Mouse (Mus musculus) CH12.LX (cell line): Measurements from ENCODE around the gene Cntrl. TPM values are rescaled to one million over a fixed set of nuclear protein-coding genes. Genes with fewer than 3 reads are reported as not detected.
A peak's percentile ranks its signal among the peaks of the same experiment; 100 is the strongest.

Experiments used
- DNase-seq: peaks from one replicate; pipeline ENCODE4 v3.0.0-alpha.2; 2013; ENCODE audit errors: extremely low read depth
- H3K27ac ChIP-seq: 2 replicates; pipeline ENCODE4 v1.5.1; 2012; ENCODE audit warnings: low read depth, mild to moderate bottlenecking, control low read depth, moderate library complexity; ENCODE audit not compliant: insufficient read depth
- H3K27me3 ChIP-seq: replicated peaks from 2 replicates; pipeline ENCODE3; 2012; ENCODE audit warnings: inconsistent platforms
- H3K36me3 ChIP-seq, 2 experiments: replicated peaks in 1 of 2; 2 replicates each; pipeline versions ENCODE3 to v1.6.1; 2012; ENCODE audit warnings: inconsistent platforms in 1 of 2, low read length in 1 of 2, mild to moderate bottlenecking in 1 of 2, mixed read lengths in 1 of 2, moderate library complexity in 1 of 2; ENCODE audit not compliant: control insufficient read depth in 1 of 2, insufficient read depth in 1 of 2
- H3K4me1 ChIP-seq, 2 experiments: 2 replicates each; pipeline ENCODE4 v1.6.1; 2012; ENCODE audit warnings: inconsistent platforms in 1 of 2, moderate library complexity in 1 of 2; ENCODE audit not compliant: insufficient read depth in 2 of 2, control insufficient read depth in 1 of 2
- H3K4me2 ChIP-seq: 2 replicates; pipeline ENCODE4 v1.6.1; 2012; ENCODE audit warnings: low read depth, mild to moderate bottlenecking, control low read depth; ENCODE audit not compliant: poor library complexity, insufficient read depth, severe bottlenecking
- H3K4me3 ChIP-seq, 3 experiments: fragments of 150-350 bp in 1 of 3; sonication (generic) in 1 of 3; replicated peaks in 1 of 3; 2 replicates each; pipeline versions ENCODE3 to v1.5.1; 2011 to 2012; ENCODE audit warnings: low read depth in 2 of 3, low read length in 2 of 3, mild to moderate bottlenecking in 2 of 3, moderate library complexity in 2 of 3, control low read depth in 1 of 3, improper control_type of control experiment in 1 of 3, inconsistent platforms in 1 of 3, mixed read lengths in 1 of 3; ENCODE audit not compliant: poor library complexity in 1 of 3
- H3K79me2 ChIP-seq: replicated peaks from 2 replicates; pipeline ENCODE4 v1.6.1; 2012; ENCODE audit warnings: mild to moderate bottlenecking, moderate library complexity; ENCODE audit not compliant: control insufficient read depth, poor library complexity, insufficient read depth, severe bottlenecking; ENCODE audit errors: extremely low read depth
- H3K9ac ChIP-seq: 2 replicates; pipeline ENCODE4 v1.6.1; 2012; ENCODE audit warnings: low read depth, mild to moderate bottlenecking, control low read depth, moderate library complexity; ENCODE audit not compliant: insufficient read depth
- H3K9me3 ChIP-seq: replicated peaks from 2 replicates; pipeline ENCODE3; 2012; ENCODE audit warnings: low read length, inconsistent platforms, mixed read lengths
- CHD1 ChIP-seq: IDR thresholded peaks from 2 replicates; pipeline ENCODE4 v1.6.1; 2012; ENCODE audit warnings: low read depth, low read length, improper control_type of control experiment, inconsistent platforms
- CTCF ChIP-seq, 2 experiments: IDR thresholded peaks in 1 of 2; conservative IDR thresholded peaks in 1 of 2; 2 replicates each; pipeline ENCODE4 v1.5.1; 2011 to 2012; ENCODE audit warnings: low read depth in 2 of 2, low read length in 2 of 2, improper control_type of control experiment in 1 of 2, inconsistent platforms in 1 of 2, mild to moderate bottlenecking in 1 of 2, moderate library complexity in 1 of 2
- ELF1 ChIP-seq: IDR thresholded peaks from 2 replicates; pipeline ENCODE4 v1.6.1; 2014; ENCODE audit warnings: low read depth, mild to moderate bottlenecking, inconsistent platforms, low read length, improper control_type of control experiment
- EP300 ChIP-seq: IDR thresholded peaks from 2 replicates; pipeline ENCODE4 v1.6.1; 2011; ENCODE audit warnings: low read length, improper control_type of control experiment
- ETS1 ChIP-seq: conservative IDR thresholded peaks from 2 replicates; pipeline ENCODE4 v1.6.1; 2012; ENCODE audit warnings: low read depth, mild to moderate bottlenecking, inconsistent platforms, low read length, improper control_type of control experiment, moderate library complexity
- JUN ChIP-seq: IDR thresholded peaks from 2 replicates; pipeline ENCODE4 v1.6.1; 2011; ENCODE audit warnings: low read depth, mild to moderate bottlenecking, low read length, improper control_type of control experiment, moderate library complexity; ENCODE audit not compliant: insufficient read depth
- KAT2A ChIP-seq: IDR thresholded peaks from 2 replicates; pipeline ENCODE4 v1.6.1; 2012; ENCODE audit warnings: low read length, improper control_type of control experiment, inconsistent platforms; ENCODE audit not compliant: insufficient replicate concordance
- MAFK ChIP-seq: IDR thresholded peaks from 2 replicates; pipeline ENCODE4 v1.6.1; 2011; ENCODE audit warnings: low read length, improper control_type of control experiment; ENCODE audit not compliant: insufficient replicate concordance
- MYC ChIP-seq: IDR thresholded peaks from 2 replicates; pipeline ENCODE4 v1.6.1; 2011; ENCODE audit warnings: low read depth, mild to moderate bottlenecking, improper control_type of control experiment, low read length
- PAX5 ChIP-seq: IDR thresholded peaks from 2 replicates; pipeline ENCODE4 v1.6.1; 2012; ENCODE audit warnings: low read length, inconsistent platforms, mixed read lengths
- POLR2A ChIP-seq: IDR thresholded peaks from 2 replicates; pipeline ENCODE4 v1.6.1; 2011; ENCODE audit warnings: low read depth, mild to moderate bottlenecking, improper control_type of control experiment, low read length
- POLR2AphosphoS2 ChIP-seq: IDR thresholded peaks from 2 replicates; pipeline ENCODE4 v1.6.1; 2011; ENCODE audit warnings: low read depth, low read length, improper control_type of control experiment
- RAD21 ChIP-seq: IDR thresholded peaks from 2 replicates; pipeline ENCODE4 v1.6.1; 2011; ENCODE audit warnings: low read depth, mild to moderate bottlenecking, low read length, improper control_type of control experiment, moderate library complexity
- SMC3 ChIP-seq: IDR thresholded peaks from 2 replicates; pipeline ENCODE4 v1.6.1; 2011; ENCODE audit warnings: low read depth, low read length, improper control_type of control experiment
- USF2 ChIP-seq: conservative IDR thresholded peaks from 2 replicates; pipeline ENCODE4 v1.6.1; 2011; ENCODE audit warnings: low read depth, low read length, improper control_type of control experiment
- ZKSCAN1 ChIP-seq: IDR thresholded peaks from 2 replicates; pipeline ENCODE4 v1.6.1; 2012; ENCODE audit warnings: low read depth, inconsistent platforms, low read length, improper control_type of control experiment, borderline replicate concordance
- ZMIZ1 ChIP-seq: IDR thresholded peaks from 2 replicates; pipeline ENCODE4 v1.6.1; 2012; ENCODE audit warnings: low read depth, mild to moderate bottlenecking, inconsistent platforms, low read length, improper control_type of control experiment
- ZNF384 ChIP-seq: IDR thresholded peaks from 2 replicates; pipeline ENCODE4 v1.6.1; 2012; ENCODE audit warnings: low read depth, low read length, improper control_type of control experiment, inconsistent platforms
- dilution Hi-C: fragments of 300-500 bp; cut with MboI; formaldehyde crosslinking; loops from 2 replicates; pipeline ENCODE4 v1.14.3; 2020; ENCODE audit warnings: low sequenced_read_pairs; ENCODE audit not compliant: extremely low pct_unique_long_range_greater_than_20kb, extremely low pct_ligation_motif_present
- in situ Hi-C: fragments of 300-500 bp; cut with MboI; formaldehyde crosslinking; loops from 3 replicates; pipeline ENCODE4 v1.14.3; 2019; ENCODE audit warnings: low sequenced_read_pairs, low pct_ligation_motif_present, low pct_unique_long_range_greater_than_20kb, mixed read lengths
- polyA plus RNA-seq: library from polyadenylated mRNA; unstranded; fragments of >175 nt; gene quantifications from 2 replicates; pipeline ENCODE4 v1.2.1, GENCODE M21; 2012; ENCODE audit warnings: low read depth; ENCODE audit not compliant: insufficient read length
- total RNA-seq, 2 experiments: library from RNA; depleted of rRNA; stranded (reverse); fragments of 300-350 nt in 1 of 2; fragments of >200 nt in 1 of 2; gene quantifications; 2 replicates each; pipeline ENCODE4 v1.2.3; 2012 to 2014

Cntrl gene
- total and polyA plus RNA-seq, 3 experiments = 55.6 to 69.7 (median 64.5) TPM

DNA sequence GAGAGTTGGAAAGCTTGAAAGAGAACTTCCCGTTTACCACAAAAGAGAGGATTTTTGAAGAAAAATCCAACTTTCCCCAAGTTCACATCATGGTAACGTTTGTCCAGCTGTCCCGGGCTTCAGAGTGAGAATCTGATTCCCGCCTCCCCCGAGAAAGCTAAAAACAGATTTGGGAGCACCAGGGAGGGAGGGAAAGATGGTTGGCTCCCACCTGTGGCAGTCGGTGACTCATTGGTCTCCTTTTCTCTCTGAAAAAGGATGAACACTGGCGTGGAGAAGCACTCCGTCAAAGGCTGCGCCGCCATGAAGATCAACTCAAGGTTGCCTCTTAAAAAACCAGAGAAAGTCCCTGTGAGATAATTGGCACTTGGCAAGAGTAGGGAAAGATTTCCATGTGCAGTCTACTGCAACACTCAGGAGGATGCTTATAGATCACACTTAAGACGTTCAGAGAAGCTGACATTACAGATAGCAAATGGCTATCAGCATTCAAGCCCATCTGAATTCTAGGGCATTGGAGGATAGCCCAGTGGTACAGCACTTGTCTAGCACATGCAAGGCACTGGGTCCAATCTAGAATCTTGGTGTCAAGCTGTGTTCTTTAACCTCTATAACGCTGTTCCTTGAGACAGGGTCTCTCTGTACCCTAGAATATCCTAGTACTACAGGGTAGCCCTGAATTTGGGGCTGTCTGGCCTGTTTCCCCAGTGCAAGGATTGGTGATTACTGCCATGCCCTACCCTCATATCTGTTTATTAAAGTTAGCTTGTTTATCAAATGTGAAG is 66.2 kb downstream of the Cntrl start:
- Histone ChIP-seq H3K27ac (no peak overlapping the region), H3K27me3 (no peaks in the 10 kb centered on the region), H3K79me2 (no peaks in the 10 kb centered on the region; the same call in 1 of the 2 replicates), H3K4me1 (peaks cover 0 to 8% of the 10 kb centered on the region in 2 experiments; a peak in 1 of 4 replicates), H3K36me3 (peaks cover 90 to 97% of the 10 kb centered on the region in 2 experiments), H3K9ac (no peak overlapping the region), H3K9me3 (no peaks in the 10 kb centered on the region), H3K4me3 (no peak overlapping the region), H3K4me2 (no peak overlapping the region)
- in situ Hi-C loops (no loop called here), dilution Hi-C loops (no loop called here)
- no peak for DNase-seq
- TF ChIP-seq ZMIZ1 (no peak), MYC (no peak), ELF1 (no peak), POLR2AphosphoS2 (peak; percentile 63; the same call in 1 of the 2 replicates), POLR2A (no peak), CHD1 (no peak), EP300 (no peak), SMC3 (no peak), PAX5 (no peak)

- H3K27me3 ChIP-seq = no peaks in the 10 kb centered on the region
Measured at GRCm38 (mm10) chr2:35178153-35178552, 68.9 kb downstream of the Cntrl start.

More at GRCm38 (mm10) chr2:35178153-35178552, 68.9 kb downstream of the Cntrl start:
- dilution Hi-C loops = no loop called here
- H3K36me3 ChIP-seq = peaks cover 86 to 91% of the 10 kb centered on the region in 2 experiments
- peaks cover 4 to 19% of the 10 kb centered on the region in 2 experiments for H3K4me1 ChIP-seq
- no peak overlapping the region for H3K9ac ChIP-seq
- H3K9me3 ChIP-seq = no peaks in the 10 kb centered on the region
- in situ Hi-C loops = no loop called here
- TF ChIP-seq ZNF384 (no peak), CTCF (conservative IDR thresholded peaks at IDR 0.05 in 1 of 2, IDR thresholded peaks at IDR 0.05 in 1 of 2; ENCODE audit: low read depth in 2 of 2, low read length in 2 of 2) (no peak), ETS1 (no peak), USF2 (no peak), KAT2A (no peak), RAD21 (no peak), JUN (no peak), ZKSCAN1 (no peak), POLR2AphosphoS2 (no peak), MAFK (no peak)
- no peak overlapping the region for H3K4me2 ChIP-seq
- H3K79me2 ChIP-seq = peaks cover 3% of the 10 kb centered on the region
- no peak for DNase-seq
- no peak overlapping the region for H3K4me3 ChIP-seq
- peak overlapping the region; percentile 35; the same call in 1 of the 2 replicates for H3K27ac ChIP-seq
